ENCODE assay signal across 8 mouse cellular contexts in genomic region chr7:67644291-67644690, GRCm38 (mm10). TPM values are rescaled to one million over a fixed set of nuclear protein-coding genes. Genes with fewer than 3 reads are reported as not detected.
A peak's percentile ranks its signal among the peaks of the same experiment; 100 is the strongest.
DNase-seq lines count a peak whose midpoint lies in the region; ATAC-seq and TF ChIP-seq lines count a peak whose summit lies in the region.

No protein-coding gene starts in this region.

- H3K4me2 ChIP-seq in hindbrain, embryonic 14.5 days (replicated peaks) = peak overlapping the region; percentile 54
- peak overlapping the region; percentile 61 for H3K4me2 ChIP-seq in midbrain, postnatal 0 days (ENCODE audit: low read depth, low read length, poor library complexity, severe bottlenecking)

- WGBS in hindbrain, embryonic 14.5 days = 42% methylated on average over 8 of the region's 8 CpGs
- WGBS in midbrain, postnatal 0 days = 33% methylated on average over 8 of the region's 8 CpGs

- DNase-seq in layer of hippocampus, adult 11-12 months (ENCODE audit: low spot score) = peak; percentile 23
- no peak for DNase-seq in layer of hippocampus, adult 9-10 months (ENCODE audit: low spot score)
- DNase-seq in cerebellum, adult 8-10 months = peak; percentile 23
- DNase-seq in hindbrain, embryonic 14.5 days (ENCODE audit: low spot score) = no peak
- DNase-seq in midbrain, postnatal 0 days (ENCODE audit: low spot score) = peak; percentile 11
- no peak for DNase-seq in layer of hippocampus, postnatal 10 days (ENCODE audit: low spot score in 2 of 2)
- no peak for DNase-seq in spleen, postnatal 10 days (ENCODE audit: low spot score in 2 of 2)
- no peak for DNase-seq in thymus, postnatal 10 days (ENCODE audit: low spot score in 2 of 2)

- H3K27ac ChIP-seq in hindbrain, embryonic 14.5 days = no peak overlapping the region
- H3K27ac ChIP-seq in midbrain, postnatal 0 days (ENCODE audit: low read depth, low read length) = no peak overlapping the region

- H3K27me3 ChIP-seq in hindbrain, embryonic 14.5 days (ENCODE audit: control insufficient read depth, insufficient read depth, low read length) = no peaks in the 10 kb centered on the region
- no peaks in the 10 kb centered on the region for H3K27me3 ChIP-seq in midbrain, postnatal 0 days (ENCODE audit: insufficient read depth, low read length)

- H3K9ac ChIP-seq in hindbrain, embryonic 14.5 days = peak overlapping the region; percentile 86
- H3K9ac ChIP-seq in midbrain, postnatal 0 days (replicated peaks; ENCODE audit: low read length, poor library complexity, severe bottlenecking) = peak overlapping the region; percentile 87

- H3K36me3 ChIP-seq in hindbrain, embryonic 14.5 days (replicated peaks; ENCODE audit: control insufficient read depth, insufficient read depth) = peaks cover 9% of the 10 kb centered on the region; the same call in 1 of the 2 replicates
- no peaks in the 10 kb centered on the region for H3K36me3 ChIP-seq in midbrain, postnatal 0 days (ENCODE audit: insufficient read depth, low read length)

- H3K4me1 ChIP-seq in hindbrain, embryonic 14.5 days (replicated peaks; ENCODE audit: control insufficient read depth, insufficient read depth, low read length) = peaks cover 20% of the 10 kb centered on the region
- no peaks in the 10 kb centered on the region; the same call in 1 of the 2 replicates for H3K4me1 ChIP-seq in midbrain, postnatal 0 days (ENCODE audit: insufficient read depth, low read length)

- no peaks in the 10 kb centered on the region for H3K9me3 ChIP-seq in hindbrain, embryonic 14.5 days (ENCODE audit: control insufficient read depth, low read length)
- H3K9me3 ChIP-seq in midbrain, postnatal 0 days (ENCODE audit: low read length) = no peaks in the 10 kb centered on the region

- TF ChIP-seq CTCF in midbrain, postnatal 0 days (IDR thresholded peaks at IDR 0.05) = no peak

- H3K4me3 ChIP-seq in hindbrain, embryonic 14.5 days (replicated peaks; ENCODE audit: low read length) = peak overlapping the region; percentile 73
- H3K4me3 ChIP-seq in midbrain, postnatal 0 days (ENCODE audit: low read depth, low read length) = peak overlapping the region; percentile 78

- no peak for ATAC-seq in hindbrain, embryonic 14.5 days (ENCODE audit: low FRiP score)
- no peak for ATAC-seq in midbrain, postnatal 0 days (ENCODE audit: low FRiP score)

RNA-seq across cellular contexts. Expression of gene Lrrc28, which starts 0.8 kb away (rescaled TPM):
- 27.4 and 28.4 TPM in 2 replicates for polyA plus RNA-seq in hindbrain, embryonic 14.5 days (2014; fragmentation: Nextera tagmentation; extraction: Ambion mirVana)
- 61.4 and 69.0 TPM in 2 replicates for total RNA-seq in midbrain, postnatal 0 days (2014; rRNA removed)
- polyA plus RNA-seq in midbrain, postnatal 0 days (2015; fragmentation: Nextera tagmentation; extraction: Ambion mirVana) = 22.4 and 25.8 TPM in 2 replicates
- total RNA-seq in layer of hippocampus, postnatal 10 days (2021) = 10 to 100 TPM; 32.2 to 33.4 TPM

RNA-seq across cellular contexts. Expression of gene Ttc23, which starts 2.9 kb away (rescaled TPM):
- 7.8 and 9.0 TPM in 2 replicates for polyA plus RNA-seq in hindbrain, embryonic 14.5 days (2014; fragmentation: Nextera tagmentation; extraction: Ambion mirVana)
- total RNA-seq in midbrain, postnatal 0 days (2014; rRNA removed) = 5.9 and 6.7 TPM in 2 replicates
- 4.6 and 5.6 TPM in 2 replicates for polyA plus RNA-seq in midbrain, postnatal 0 days (2015; fragmentation: Nextera tagmentation; extraction: Ambion mirVana)
- 10 to 100 TPM; 10.0 to 10.7 TPM for total RNA-seq in layer of hippocampus, postnatal 10 days (2021)

Comparison
In these comparisons a context has a peak if more than half of its experiments do, and no peak if none do; other contexts are left out.
1. DNase-seq: peak in layer of hippocampus, adult 11-12 months (single experiment), cerebellum, adult 8-10 months (single experiment) and midbrain, postnatal 0 days (single experiment); none in layer of hippocampus, adult 9-10 months (single experiment), hindbrain, embryonic 14.5 days (single experiment), layer of hippocampus, postnatal 10 days (0 of 2), spleen, postnatal 10 days (0 of 2) and thymus, postnatal 10 days (0 of 2).